Mouse (Mus musculus): ENCODE data around the gene Gm21897.
"Not testable (repeated sequence)": the region's sequence is repeated elsewhere in the genome, so short reads cannot be mapped to it uniquely, and the experiment has no call there.

Gm21897 gene

GRCm38 (mm10) chr16:15317158-15317557, at the start of gene Gm21897:
Gene Gm21897, plus strand, starts transcription at chr16:15317458.
- DNase-seq (ENCODE audit: low spot score in 2 of 2), result not testable (repeated sequence)

- DNase-seq (ENCODE audit: low spot score in 2 of 2), result no peak
Measured at GRCm38 (mm10) chr16:15272291-15272690, 45.0 kb upstream of the Gm21897 start.

- DNase-seq (ENCODE audit: low spot score in 2 of 2), result no peak
Measured at GRCm38 (mm10) chr16:15277461-15277860, 39.8 kb upstream of the Gm21897 start.

- no peak for DNase-seq (ENCODE audit: low spot score in 2 of 2)
Measured at GRCm38 (mm10) chr16:15293041-15293440, 24.2 kb upstream of the Gm21897 start.

- no peak for DNase-seq (ENCODE audit: low spot score in 2 of 2)
Measured at GRCm38 (mm10) chr16:15294289-15294688, 23.0 kb upstream of the Gm21897 start.

GRCm38 (mm10) chr16:15294911-15295659, 22.2 kb upstream of the Gm21897 start:
- no peak for DNase-seq (ENCODE audit: low spot score in 2 of 2)

- no peak for DNase-seq (ENCODE audit: low spot score in 2 of 2)
Measured at GRCm38 (mm10) chr16:15334526-15334925, 17.3 kb downstream of the Gm21897 start.

GRCm38 (mm10) chr16:15339051-15339450, 21.8 kb downstream of the Gm21897 start:
- DNase-seq (ENCODE audit: low spot score in 2 of 2), result no peak

GRCm38 (mm10) chr16:15346045-15346444, 28.8 kb downstream of the Gm21897 start:
- no peak for DNase-seq (ENCODE audit: low spot score in 2 of 2)

- no peak for DNase-seq (ENCODE audit: low spot score in 2 of 2)
Measured at GRCm38 (mm10) chr16:15349381-15349780, 32.1 kb downstream of the Gm21897 start.

- no peak for DNase-seq (ENCODE audit: low spot score in 2 of 2)
Measured at GRCm38 (mm10) chr16:15351301-15351700, 34.0 kb downstream of the Gm21897 start.

- no peak for DNase-seq (ENCODE audit: low spot score in 2 of 2)
Measured at GRCm38 (mm10) chr16:15352320-15352719, 35.1 kb downstream of the Gm21897 start.

- no peak for DNase-seq (ENCODE audit: low spot score in 2 of 2)
Measured at GRCm38 (mm10) chr16:15354901-15355300, 37.6 kb downstream of the Gm21897 start.

- DNase-seq (ENCODE audit: low spot score in 2 of 2), result no peak
Measured at GRCm38 (mm10) chr16:15355339-15355738, 38.1 kb downstream of the Gm21897 start.

GRCm38 (mm10) chr16:15357766-15358165, 40.5 kb downstream of the Gm21897 start:
- no peak for DNase-seq (ENCODE audit: low spot score in 2 of 2)

- DNase-seq (ENCODE audit: low spot score in 2 of 2), result no peak
Measured at GRCm38 (mm10) chr16:15359110-15359782, 42.0 kb downstream of the Gm21897 start.

GRCm38 (mm10) chr16:15360825-15361224, 43.6 kb downstream of the Gm21897 start:
- no peak for DNase-seq (ENCODE audit: low spot score in 2 of 2)

Data from spleen, postnatal 14 days (tissue).